Mouse (Mus musculus): ENCODE measurements around the gene Gramd4. TPM values are rescaled to one million over a fixed set of nuclear protein-coding genes. Genes with fewer than 3 reads are reported as not detected.
"Not testable (repeated sequence)": the region's sequence is repeated elsewhere in the genome, so short reads cannot be mapped to it uniquely, and the experiment has no call there.

Gene Gramd4
- polyA plus RNA-seq, 1 experiment from 2014 or later: 18.7 TPM

DNA sequence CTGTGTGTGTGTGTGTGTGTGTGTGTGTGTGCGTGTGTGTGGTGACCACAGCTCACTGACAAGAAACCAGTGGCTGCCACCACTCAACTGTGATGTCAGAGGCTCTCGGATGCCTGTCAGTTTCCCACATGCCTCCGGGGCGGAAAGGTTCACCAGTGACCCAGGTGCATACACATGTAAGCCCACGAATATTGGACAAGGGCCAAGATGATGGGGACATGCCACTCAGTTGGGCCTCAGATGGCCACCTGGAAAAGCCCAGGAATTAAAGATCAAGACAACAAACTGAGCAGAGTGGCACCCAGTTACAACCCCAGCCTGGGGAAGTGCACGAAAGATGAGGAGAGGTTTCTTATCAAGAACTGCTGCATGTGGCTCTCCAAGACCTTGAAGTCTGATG, 115.0 kb downstream of the Gramd4 start:
- Histone ChIP-seq H3K9me3 (replicated peaks; ENCODE audit: control insufficient read depth, low read length) (no peaks in the 10 kb centered on the region), H3K4me2 (ENCODE audit: low read depth, low read length) (peak overlapping the region; percentile 43), H3K27ac (ENCODE audit: low read length) (peak overlapping the region; percentile 60), H3K4me1 (ENCODE audit: control insufficient read depth, insufficient read depth, low read length) (peaks cover 84% of the 10 kb centered on the region), H3K9ac (ENCODE audit: low read length) (no peak overlapping the region), H3K4me3 (ENCODE audit: low read length) (no peak overlapping the region), H3K27me3 (ENCODE audit: control insufficient read depth, insufficient read depth, low read length) (no peaks in the 10 kb centered on the region), H3K36me3 (ENCODE audit: control insufficient read depth, insufficient read depth) (no peaks in the 10 kb centered on the region)
- 38% methylated on average over 6 of the region's 6 CpGs for WGBS
- ATAC-seq (replicated peaks; ENCODE audit: extremely low read depth, insufficient read depth, low FRiP score): peak; percentile 10; the same call in 1 of the 2 replicates

DNA sequence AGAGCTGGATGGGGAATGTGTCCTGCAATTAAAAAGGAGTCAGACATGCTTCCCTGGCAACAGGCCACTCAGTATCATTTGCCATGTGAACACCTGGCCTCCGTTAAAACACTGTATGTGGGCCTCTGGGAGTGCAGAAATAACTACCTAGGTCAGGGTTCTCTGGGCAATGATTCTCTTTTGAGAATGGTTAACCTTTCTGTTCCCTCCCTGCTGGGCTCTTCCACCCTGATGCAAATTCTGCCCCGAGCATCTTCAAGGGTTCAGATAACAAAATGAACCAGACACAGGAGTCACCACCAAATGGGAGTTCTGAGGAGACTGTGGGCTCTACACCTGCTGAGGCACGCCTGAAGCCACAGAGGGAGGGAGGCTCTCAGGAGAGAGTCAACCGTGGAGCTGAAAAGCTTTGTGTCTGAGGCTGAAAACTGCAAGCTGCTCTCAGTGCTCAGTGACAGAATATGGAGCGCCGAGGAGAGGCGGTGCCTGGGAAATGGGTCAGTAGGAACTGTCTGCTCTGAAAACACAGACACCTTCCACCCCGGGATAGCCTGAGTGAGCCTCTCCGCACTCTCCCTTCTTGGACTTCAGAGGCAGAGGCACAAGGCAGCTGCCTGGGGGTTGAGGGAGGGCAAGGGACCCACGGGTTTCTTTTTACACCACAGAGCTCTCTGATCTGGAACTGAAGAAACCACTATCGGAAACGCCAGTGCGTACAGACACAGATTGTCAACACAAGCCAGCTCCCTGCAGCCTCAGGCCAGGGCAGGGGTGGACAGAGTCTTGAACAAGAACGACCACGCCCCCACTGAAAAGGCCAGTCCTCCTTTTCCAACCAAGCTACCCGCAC, 115.9 kb downstream of the Gramd4 start:
- ATAC-seq (replicated peaks; ENCODE audit: extremely low read depth, insufficient read depth, low FRiP score): no peak

DNA sequence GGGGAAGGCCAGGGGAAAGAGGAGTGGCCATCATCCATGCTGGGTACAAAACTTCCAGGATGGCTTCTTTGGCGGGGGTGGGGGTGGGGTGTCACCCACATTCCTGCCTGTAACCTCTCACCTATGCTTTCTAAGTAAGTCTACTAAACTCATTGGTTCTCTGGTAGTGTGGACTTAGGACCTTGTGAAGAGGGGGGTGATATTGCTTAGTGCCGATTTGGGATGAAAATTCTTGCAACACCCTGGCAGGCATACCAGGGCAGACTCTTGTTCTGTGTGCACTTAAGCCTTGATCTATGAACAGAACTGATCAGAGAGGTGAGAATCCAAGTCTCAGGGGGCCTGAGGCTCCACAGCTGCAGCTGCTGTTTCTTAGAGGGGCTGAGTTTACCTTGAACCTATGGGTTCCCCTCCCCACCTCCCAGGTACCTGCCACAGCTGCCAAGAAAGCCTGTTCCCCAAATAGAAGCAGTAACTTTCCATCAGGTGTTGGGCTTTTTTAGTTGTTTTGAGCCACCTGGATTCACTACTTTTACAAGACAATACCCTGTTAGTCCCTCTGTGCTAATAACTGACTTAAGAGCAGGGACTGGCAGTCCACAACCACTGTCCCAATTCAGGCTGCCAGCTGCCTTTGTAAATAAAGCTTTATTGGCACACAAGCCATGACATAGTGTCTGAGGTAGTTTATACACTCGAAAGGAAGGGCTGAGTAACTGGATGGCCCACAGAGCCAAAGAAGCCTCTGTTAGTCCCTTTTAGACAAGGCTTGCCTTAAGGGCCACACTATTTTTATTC, 118.0 kb downstream of the Gramd4 start:
- Histone ChIP-seq H3K4me1 (ENCODE audit: control insufficient read depth, insufficient read depth, low read length) (peaks cover 63% of the 10 kb centered on the region), H3K36me3 (ENCODE audit: control insufficient read depth, insufficient read depth) (no peaks in the 10 kb centered on the region), H3K27me3 (ENCODE audit: control insufficient read depth, insufficient read depth, low read length) (no peaks in the 10 kb centered on the region), H3K27ac (ENCODE audit: low read length) (no peak overlapping the region), H3K4me2 (ENCODE audit: low read depth, low read length) (no peak overlapping the region), H3K9ac (ENCODE audit: low read length) (no peak overlapping the region), H3K4me3 (ENCODE audit: low read length) (no peak overlapping the region), H3K9me3 (replicated peaks; ENCODE audit: control insufficient read depth, low read length) (no peaks in the 10 kb centered on the region)
- WGBS: 76% methylated on average over 3 of the region's 3 CpGs
- no peak for ATAC-seq (replicated peaks; ENCODE audit: extremely low read depth, insufficient read depth, low FRiP score)

More for the DNA sequence above, 115.9 kb downstream of the Gramd4 start:
- Histone ChIP-seq H3K4me1 (ENCODE audit: control insufficient read depth, insufficient read depth, low read length) (peaks cover 80% of the 10 kb centered on the region), H3K27ac (ENCODE audit: low read length) (peak overlapping the region; percentile 60), H3K27me3 (ENCODE audit: control insufficient read depth, insufficient read depth, low read length) (no peaks in the 10 kb centered on the region), H3K4me2 (ENCODE audit: low read depth, low read length) (peak overlapping the region; percentile 43), H3K36me3 (ENCODE audit: control insufficient read depth, insufficient read depth) (no peaks in the 10 kb centered on the region), H3K9me3 (replicated peaks; ENCODE audit: control insufficient read depth, low read length) (no peaks in the 10 kb centered on the region), H3K9ac (ENCODE audit: low read length) (peak overlapping the region; percentile 19; the same call in 1 of the 2 replicates), H3K4me3 (ENCODE audit: low read length) (no peak overlapping the region)
- WGBS: 26% methylated on average over 16 of the region's 16 CpGs

DNA sequence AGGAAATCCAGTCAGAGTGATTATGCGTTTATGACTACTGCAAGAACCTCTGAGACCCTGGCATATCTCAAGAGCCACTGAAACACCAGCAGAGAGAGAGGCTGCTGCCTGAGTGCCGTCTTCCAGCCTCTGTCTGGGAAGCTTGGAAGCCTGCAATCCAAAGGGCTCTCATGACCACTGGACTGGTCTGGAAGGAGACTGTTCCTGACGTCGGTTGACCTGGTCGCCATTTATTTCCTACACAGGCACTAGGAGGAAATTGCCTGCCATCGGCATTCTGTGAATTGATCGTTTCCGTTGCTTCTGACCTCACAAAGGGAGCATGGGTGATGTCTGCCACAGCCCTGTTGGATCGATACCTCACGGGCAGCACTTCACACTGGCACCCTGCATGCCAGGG, 118.7 kb downstream of the Gramd4 start:
- Histone ChIP-seq H3K9ac (ENCODE audit: low read length) (no peak overlapping the region), H3K36me3 (ENCODE audit: control insufficient read depth, insufficient read depth) (no peaks in the 10 kb centered on the region), H3K4me2 (ENCODE audit: low read depth, low read length) (no peak overlapping the region), H3K4me3 (ENCODE audit: low read length) (no peak overlapping the region), H3K27ac (ENCODE audit: low read length) (no peak overlapping the region), H3K9me3 (replicated peaks; ENCODE audit: control insufficient read depth, low read length) (no peaks in the 10 kb centered on the region), H3K27me3 (ENCODE audit: control insufficient read depth, insufficient read depth, low read length) (no peaks in the 10 kb centered on the region), H3K4me1 (ENCODE audit: control insufficient read depth, insufficient read depth, low read length) (peaks cover 61% of the 10 kb centered on the region)
- ATAC-seq (replicated peaks; ENCODE audit: extremely low read depth, insufficient read depth, low FRiP score): no peak
- WGBS: 69% methylated on average over 10 of the region's 10 CpGs

DNA sequence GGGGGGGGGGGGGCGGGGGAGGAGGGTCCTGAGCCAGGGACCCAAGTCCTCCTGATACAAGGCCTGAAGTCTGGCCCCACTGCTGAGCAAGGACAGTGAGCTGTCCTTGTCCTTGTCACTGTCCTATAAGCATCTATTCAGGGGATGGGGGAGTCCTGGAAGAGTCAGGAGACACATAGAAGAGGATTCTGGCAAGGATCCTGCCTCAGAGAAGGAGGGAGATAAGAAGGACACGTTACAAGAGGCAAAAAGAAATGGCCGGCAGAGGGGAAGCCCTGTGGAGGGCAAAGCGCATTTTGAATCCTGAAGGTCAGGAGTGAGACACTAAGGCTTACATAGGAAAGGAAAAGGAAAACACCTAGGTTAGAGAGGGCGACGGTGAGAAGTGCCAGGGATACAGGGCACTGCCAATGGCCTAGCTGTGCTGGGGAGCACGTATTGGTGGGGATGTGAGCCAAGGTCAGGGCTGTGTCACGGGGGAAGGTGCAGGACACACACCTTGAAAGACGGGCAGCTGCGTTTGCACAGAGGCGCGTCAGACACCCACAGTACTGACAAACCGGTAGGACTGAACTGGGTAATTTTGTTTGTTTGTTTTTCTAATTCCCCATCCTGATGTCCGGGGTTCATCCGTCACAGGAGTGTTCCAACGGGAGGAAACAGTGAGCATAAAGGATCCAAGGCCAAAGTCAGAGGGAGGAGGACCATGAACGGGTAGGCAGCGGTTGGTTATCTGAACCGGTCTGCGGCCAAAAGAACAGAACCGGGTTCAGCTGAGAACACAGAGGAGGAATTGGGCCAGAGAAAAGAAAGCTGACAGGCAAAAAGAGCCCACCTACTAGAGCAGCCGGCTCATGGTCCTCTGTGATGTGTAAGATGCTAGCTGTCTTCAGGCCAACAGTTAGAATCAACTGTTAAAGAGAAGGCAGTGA, 119.5 kb downstream of the Gramd4 start:
- Histone ChIP-seq H3K36me3 (ENCODE audit: control insufficient read depth, insufficient read depth) (no peaks in the 10 kb centered on the region), H3K27me3 (ENCODE audit: control insufficient read depth, insufficient read depth, low read length) (no peaks in the 10 kb centered on the region), H3K9ac (ENCODE audit: low read length) (0 out of 2 replicates have a peak overlapping the region, but pooled peaks have one; percentile 2), H3K27ac (ENCODE audit: low read length) (peak overlapping the region; percentile 41), H3K4me3 (ENCODE audit: low read length) (no peak overlapping the region), H3K4me1 (ENCODE audit: control insufficient read depth, insufficient read depth, low read length) (peaks cover 58% of the 10 kb centered on the region), H3K4me2 (ENCODE audit: low read depth, low read length) (no peak overlapping the region), H3K9me3 (replicated peaks; ENCODE audit: control insufficient read depth, low read length) (no peaks in the 10 kb centered on the region)
- ATAC-seq (replicated peaks; ENCODE audit: extremely low read depth, insufficient read depth, low FRiP score): no peak
- WGBS: 56% methylated on average over 22 of the region's 22 CpGs

DNA sequence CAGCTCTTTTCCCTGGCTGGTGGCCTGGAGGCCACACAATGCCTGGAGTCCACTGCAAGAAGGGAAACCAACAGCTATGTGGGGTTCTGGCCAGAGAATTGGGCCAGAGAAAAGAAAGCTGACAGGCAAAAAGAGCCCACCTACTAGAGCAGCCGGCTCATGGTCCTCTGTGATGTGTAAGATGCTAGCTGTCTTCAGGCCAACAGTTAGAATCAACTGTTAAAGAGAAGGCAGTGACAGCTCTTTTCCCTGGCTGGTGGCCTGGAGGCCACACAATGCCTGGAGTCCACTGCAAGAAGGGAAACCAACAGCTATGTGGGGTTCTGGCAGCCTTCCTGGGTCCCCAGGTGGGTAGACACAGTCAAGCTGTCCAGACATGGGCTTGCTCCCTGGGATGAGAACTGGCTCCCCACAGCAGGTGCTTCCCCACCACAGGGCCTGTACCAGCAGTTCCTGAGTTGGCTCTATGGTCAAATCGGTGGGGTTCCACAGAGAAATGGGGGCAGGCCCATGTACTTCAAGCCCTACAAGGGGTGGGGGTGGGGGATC, 120.3 kb downstream of the Gramd4 start:
- not testable (repeated sequence) for H3K36me3 ChIP-seq (ENCODE audit: control insufficient read depth, insufficient read depth); ATAC-seq (replicated peaks; ENCODE audit: extremely low read depth, insufficient read depth, low FRiP score); H3K27me3 ChIP-seq (ENCODE audit: control insufficient read depth, insufficient read depth, low read length); H3K4me2 ChIP-seq (ENCODE audit: low read depth, low read length); H3K9me3 ChIP-seq (replicated peaks; ENCODE audit: control insufficient read depth, low read length); H3K4me3 ChIP-seq (ENCODE audit: low read length); H3K27ac ChIP-seq (ENCODE audit: low read length); H3K9ac ChIP-seq (ENCODE audit: low read length)
- WGBS: 57% methylated on average over 2 of the region's 2 CpGs
- H3K4me1 ChIP-seq (ENCODE audit: control insufficient read depth, insufficient read depth, low read length): peaks cover 58% of the 10 kb centered on the region

DNA sequence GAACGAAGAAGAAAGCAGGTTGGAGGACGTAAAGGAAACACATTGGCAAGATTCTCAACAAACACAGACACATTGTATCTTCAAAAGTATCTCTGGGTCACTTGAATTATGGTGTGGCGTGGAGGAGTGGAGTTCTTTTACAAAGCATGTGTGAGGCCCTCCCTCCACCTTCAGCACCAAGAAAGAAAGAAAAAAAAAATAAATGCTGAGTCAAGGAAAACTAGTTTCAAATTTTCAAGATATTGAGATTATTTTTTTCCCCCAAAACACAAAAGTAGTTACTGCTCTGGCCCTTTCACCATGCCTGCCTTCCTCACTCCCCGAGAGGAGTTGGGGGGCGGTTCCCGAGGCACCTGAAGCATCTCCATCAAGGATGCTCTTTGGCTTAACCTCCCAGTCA, 121.1 kb downstream of the Gramd4 start:
- WGBS: 91% methylated on average over 6 of the region's 6 CpGs
- H3K4me3 ChIP-seq (ENCODE audit: low read length): no peak overlapping the region
- no peak overlapping the region for H3K27ac ChIP-seq (ENCODE audit: low read length)
- no peaks in the 10 kb centered on the region for H3K36me3 ChIP-seq (ENCODE audit: control insufficient read depth, insufficient read depth)
- no peak overlapping the region for H3K9ac ChIP-seq (ENCODE audit: low read length)
- ATAC-seq (replicated peaks; ENCODE audit: extremely low read depth, insufficient read depth, low FRiP score): no peak
- no peaks in the 10 kb centered on the region for H3K9me3 ChIP-seq (replicated peaks; ENCODE audit: control insufficient read depth, low read length)
- H3K4me1 ChIP-seq (ENCODE audit: control insufficient read depth, insufficient read depth, low read length): peaks cover 56% of the 10 kb centered on the region
- H3K4me2 ChIP-seq (ENCODE audit: low read depth, low read length): no peak overlapping the region
- H3K27me3 ChIP-seq (ENCODE audit: control insufficient read depth, insufficient read depth, low read length): no peaks in the 10 kb centered on the region

DNA sequence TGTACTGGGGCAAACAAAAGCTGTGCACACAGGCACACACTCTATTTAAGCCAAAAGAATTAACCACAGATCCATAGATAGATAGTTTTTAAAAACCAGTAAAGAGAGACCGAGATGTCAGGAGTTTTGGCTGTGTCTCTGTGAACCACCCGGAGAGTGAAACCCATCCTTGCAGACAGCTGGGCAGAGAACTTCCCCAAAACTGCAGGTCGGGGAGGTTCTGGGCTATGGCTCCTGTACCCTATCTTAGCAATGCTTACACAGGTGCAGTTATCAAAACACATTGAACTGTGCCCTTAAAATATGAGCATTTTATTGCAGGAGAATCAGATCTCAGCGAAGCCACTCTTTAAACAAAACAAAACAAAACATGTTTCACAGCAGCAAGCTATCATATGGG, 122.9 kb downstream of the Gramd4 start:
- ATAC-seq (replicated peaks; ENCODE audit: extremely low read depth, insufficient read depth, low FRiP score): no peak

More for the DNA sequence above, 122.9 kb downstream of the Gramd4 start:
- H3K9me3 ChIP-seq (replicated peaks; ENCODE audit: control insufficient read depth, low read length): no peaks in the 10 kb centered on the region
- 70% methylated on average over 4 of the region's 4 CpGs for WGBS
- no peaks in the 10 kb centered on the region for H3K36me3 ChIP-seq (ENCODE audit: control insufficient read depth, insufficient read depth)
- no peaks in the 10 kb centered on the region for H3K27me3 ChIP-seq (ENCODE audit: control insufficient read depth, insufficient read depth, low read length)
- no peak overlapping the region for H3K27ac ChIP-seq (ENCODE audit: low read length)
- no peak overlapping the region for H3K4me2 ChIP-seq (ENCODE audit: low read depth, low read length)
- H3K4me3 ChIP-seq (ENCODE audit: low read length): no peak overlapping the region
- H3K4me1 ChIP-seq (ENCODE audit: control insufficient read depth, insufficient read depth, low read length): peaks cover 49% of the 10 kb centered on the region
- H3K9ac ChIP-seq (ENCODE audit: low read length): no peak overlapping the region
